Mouse (Mus musculus) cerebellum, adult 2 months (tissue): ENCODE results near the gene Pdx1. TPM values are rescaled to one million over a fixed set of nuclear protein-coding genes. Genes with fewer than 3 reads are reported as not detected.

Experiments
- DNase-seq, 2 experiments: peaks; one replicate each; pipeline ENCODE4 v3.0.0; 2021
- H3K27ac ChIP-seq: fragments of 200-500 bp; 2 replicates; pipeline ENCODE4 v1.5.1; 2012; ENCODE audit warnings: low read length, control low read depth, inconsistent platforms; ENCODE audit not compliant: insufficient read depth
- H3K27me3 ChIP-seq: fragments of 200-500 bp; 2 replicates; pipeline ENCODE4 v1.6.1; 2012; ENCODE audit warnings: inconsistent platforms, mild to moderate bottlenecking, low read length, moderate library complexity; ENCODE audit not compliant: control insufficient read depth, insufficient read depth
- H3K4me1 ChIP-seq: fragments of 200-500 bp; 2 replicates; pipeline ENCODE4 v1.6.1; 2011; ENCODE audit warnings: low read length; ENCODE audit not compliant: control insufficient read depth, insufficient read depth
- H3K4me3 ChIP-seq: fragments of 200-500 bp; replicated peaks from 2 replicates; pipeline ENCODE3; 2011; ENCODE audit warnings: mild to moderate bottlenecking, low read depth, low read length, control low read depth; ENCODE audit not compliant: insufficient read depth
- CTCF ChIP-seq: fragments of 200-500 bp; IDR thresholded peaks from 2 replicates; pipeline ENCODE4 v1.5.1; 2011; ENCODE audit warnings: low read depth, mild to moderate bottlenecking, control low read depth, low read length, moderate library complexity, borderline replicate concordance; ENCODE audit not compliant: insufficient read depth
- POLR2A ChIP-seq: fragments of 200-500 bp; IDR thresholded peaks from 2 replicates; pipeline ENCODE4 v1.6.1; 2011; ENCODE audit warnings: low read length, control low read depth, borderline replicate concordance; ENCODE audit not compliant: insufficient read depth
- WGBS: fragments of 180-500 bp; shearing (Covaris S2); methylation state at CpG from one replicate; pipeline ENCODE4 v1.1.7; 2018; 5-methylcytosine and 5-hydroxymethylcytosine counted together
- polyA plus RNA-seq: library from polyadenylated mRNA; depleted of rRNA; stranded (reverse); fragments of >200 nt; gene quantifications from 2 replicates; pipeline ENCODE4 v1.2.3, GENCODE M21; 2012

The Pdx1 gene
- polyA plus RNA-seq, 1 experiment: not detected

GRCm38 (mm10) chr5:147302141-147302540, 32.4 kb downstream of the Pdx1 start:
- H3K27ac ChIP-seq: no peak overlapping the region
- H3K4me3 ChIP-seq: no peak overlapping the region
- H3K27me3 ChIP-seq: peaks cover 8% of the 10 kb centered on the region; the same call in 1 of the 2 replicates
- WGBS: 4% methylated on average over 8 of the region's 8 CpGs
- no peak for TF ChIP-seq POLR2A
- TF ChIP-seq CTCF: no peak
- no peak for DNase-seq
- H3K4me1 ChIP-seq: no peaks in the 10 kb centered on the region

DNA sequence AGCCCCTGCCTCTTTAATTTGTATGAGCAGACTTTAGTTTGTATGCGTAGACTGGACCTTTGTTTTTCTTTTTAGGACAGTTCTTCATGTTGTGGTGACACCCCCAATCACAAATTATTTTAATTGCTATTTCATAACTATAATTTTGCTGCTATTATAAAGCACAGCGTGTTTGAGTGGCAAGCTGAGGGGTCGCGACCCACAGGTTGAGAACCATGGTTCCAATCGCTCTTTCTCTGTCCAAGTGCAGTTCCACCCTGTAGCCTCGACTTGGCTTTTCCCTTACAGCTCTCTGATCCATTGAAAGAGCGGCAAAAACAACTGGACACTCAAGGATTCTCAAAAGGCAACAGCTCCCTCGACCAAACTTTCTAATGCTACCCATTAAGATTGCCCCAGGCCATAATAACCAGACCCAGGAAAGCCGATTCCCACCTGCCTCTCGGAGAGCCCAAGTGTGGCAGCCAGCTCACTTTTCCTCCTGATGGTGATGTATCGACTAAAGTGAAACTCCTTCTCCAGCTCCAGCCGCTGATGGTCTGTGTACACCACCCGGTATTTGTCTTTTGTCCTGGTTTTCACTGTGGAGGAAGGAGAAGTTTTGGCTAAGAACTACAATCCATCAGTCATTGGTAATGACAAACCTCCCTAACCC, 33.1 kb downstream of the Pdx1 start:
- WGBS: 5% methylated on average over 13 of the region's 13 CpGs

DNA sequence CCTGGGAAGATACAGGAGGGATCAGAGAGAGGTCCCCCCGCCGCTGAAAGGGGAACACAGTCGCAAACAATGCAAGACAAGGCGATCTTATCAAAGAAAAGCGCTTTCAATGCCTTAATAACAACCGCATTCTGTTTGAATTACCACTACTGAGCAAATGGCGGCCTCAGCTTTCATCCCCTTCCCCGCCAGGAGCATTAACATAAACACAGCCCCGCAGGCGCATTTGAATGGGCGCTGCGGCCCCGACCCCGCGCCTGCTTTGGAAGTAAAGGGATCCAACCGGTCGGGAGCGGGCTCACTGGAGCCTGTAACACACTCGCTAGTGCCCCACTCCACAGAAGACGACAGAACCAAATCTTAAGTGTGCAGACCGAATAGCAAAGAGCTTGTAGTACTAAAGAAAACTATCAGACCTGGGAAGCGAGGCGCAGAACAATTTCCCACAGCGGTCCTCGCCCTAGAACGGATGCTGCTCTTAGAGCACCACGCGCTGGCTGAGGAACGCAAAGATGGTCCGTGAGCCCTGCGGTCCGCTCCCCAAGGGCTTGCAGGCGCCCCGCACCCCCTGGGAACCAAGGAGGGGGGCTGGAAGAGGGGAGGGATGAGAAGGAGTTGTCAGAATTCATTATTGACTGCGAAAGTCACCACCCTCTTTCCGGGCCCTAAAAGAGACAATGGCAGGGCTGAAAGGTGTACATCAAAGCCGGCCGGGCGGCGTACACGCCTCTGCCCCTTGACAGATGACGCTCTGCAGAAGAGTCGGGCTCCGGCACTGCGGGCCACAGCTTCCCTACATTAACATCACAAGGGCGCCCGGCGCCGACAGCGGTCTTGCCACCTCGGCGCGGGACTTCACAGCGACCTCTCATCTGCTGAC, 34.8 kb downstream of the Pdx1 start:
- H3K27me3 ChIP-seq: peaks cover 9% of the 10 kb centered on the region; the same call in 1 of the 2 replicates
- TF ChIP-seq POLR2A: no peak
- no peak for TF ChIP-seq CTCF
- no peak overlapping the region for H3K27ac ChIP-seq
- no peak for DNase-seq
- no peaks in the 10 kb centered on the region for H3K4me1 ChIP-seq
- WGBS: 1% methylated on average over 54 of the region's 54 CpGs
- no peak overlapping the region for H3K4me3 ChIP-seq

More for the DNA sequence above, 33.1 kb downstream of the Pdx1 start:
- Histone ChIP-seq H3K27ac (no peak overlapping the region), H3K27me3 (peaks cover 9% of the 10 kb centered on the region; the same call in 1 of the 2 replicates), H3K4me1 (no peaks in the 10 kb centered on the region), H3K4me3 (no peak overlapping the region)
- TF ChIP-seq POLR2A (no peak), CTCF (no peak)
- DNase-seq: no peak

GRCm38 (mm10) chr5:147305166-147305565, 35.4 kb downstream of the Pdx1 start:
- no peak overlapping the region for H3K4me3 ChIP-seq
- peaks cover 7% of the 10 kb centered on the region; the same call in 1 of the 2 replicates for H3K27me3 ChIP-seq
- WGBS: 1% methylated on average over 16 of the region's 16 CpGs
- no peaks in the 10 kb centered on the region for H3K4me1 ChIP-seq
- no peak overlapping the region for H3K27ac ChIP-seq
- DNase-seq: no peak
- TF ChIP-seq POLR2A (no peak), CTCF (no peak)

GRCm38 (mm10) chr5:147305856-147306637, 36.3 kb downstream of the Pdx1 start:
- 1% methylated on average over 57 of the region's 58 CpGs for WGBS
- Histone ChIP-seq H3K27ac (no peak overlapping the region), H3K27me3 (peaks cover 7% of the 10 kb centered on the region; the same call in 1 of the 2 replicates), H3K4me3 (no peak overlapping the region), H3K4me1 (no peaks in the 10 kb centered on the region)
- TF ChIP-seq CTCF (no peak), POLR2A (no peak)
- DNase-seq: no peak

- H3K27ac ChIP-seq: no peak within 1 kb of the TSS
- no peaks in the 10 kb centered on the region for H3K4me1 ChIP-seq
- DNase-seq: no peak
- WGBS: 1% methylated on average over 63 of the region's 63 CpGs
- no peak within 1 kb of the TSS for H3K4me3 ChIP-seq
- TF ChIP-seq POLR2A (no peak), CTCF (no peak)
- peaks cover 7% of the 10 kb centered on the region; the same call in 1 of the 2 replicates for H3K27me3 ChIP-seq
Observed at GRCm38 (mm10) chr5:147306638-147307397, 37.1 kb downstream of the Pdx1 start, which contains the start of gene Cdx2. Gene Cdx2 (minus strand): TSS chr5:147307270.

DNA sequence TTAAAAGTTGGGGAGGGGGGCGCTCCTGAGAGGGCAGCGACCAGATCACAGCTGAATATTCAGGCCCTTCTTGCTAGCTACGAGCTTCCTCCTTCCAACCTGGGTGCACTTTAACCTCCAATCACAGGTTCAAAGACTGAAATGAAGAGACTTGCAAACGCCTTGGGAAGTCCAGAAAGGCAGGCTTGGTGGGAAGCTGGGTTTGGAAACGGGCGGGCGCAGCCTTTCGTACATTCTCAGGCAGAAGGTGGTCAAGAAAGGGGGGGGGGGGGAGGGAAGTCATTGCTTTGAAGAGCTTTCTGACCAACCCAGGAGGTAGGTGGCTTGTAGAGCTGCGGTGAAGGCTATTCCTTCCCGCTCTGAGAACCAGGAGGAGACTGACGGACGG, 37.6 kb downstream of the Pdx1 start:
- no peak for DNase-seq
- TF ChIP-seq POLR2A (no peak), CTCF (no peak)
- no peaks in the 10 kb centered on the region for H3K4me1 ChIP-seq
- WGBS: 4% methylated on average over 12 of the region's 12 CpGs
- H3K4me3 ChIP-seq: no peak overlapping the region
- H3K27ac ChIP-seq: no peak overlapping the region
- peaks cover 7% of the 10 kb centered on the region; the same call in 1 of the 2 replicates for H3K27me3 ChIP-seq
